Mouse (Mus musculus): ENCODE data around the gene Ercc6l. TPM values are rescaled to one million over a fixed set of nuclear protein-coding genes. Genes with fewer than 3 reads are reported as not detected.

Gene Ercc6l
- polyA plus RNA-seq, 1 experiment from 2014 or later: 4.2 TPM

- no peak for TF ChIP-seq CTCF (IDR thresholded peaks at IDR 0.05; ENCODE audit: low read depth)
- Histone ChIP-seq H3K4me1 (replicated peaks; ENCODE audit: insufficient read depth, low read length) (no peaks in the 10 kb centered on the region), H3K4me2 (ENCODE audit: low read length) (no peak overlapping the region), H3K9ac (ENCODE audit: low read depth, low read length) (no peak overlapping the region), H3K36me3 (ENCODE audit: insufficient read depth, low read length) (no peaks in the 10 kb centered on the region), H3K4me3 (replicated peaks; ENCODE audit: low read depth, low read length) (no peak overlapping the region), H3K27me3 (ENCODE audit: insufficient read depth, low read length) (no peaks in the 10 kb centered on the region), H3K9me3 (replicated peaks; ENCODE audit: low read length) (no peaks in the 10 kb centered on the region), H3K27ac (no peak overlapping the region)
- no peak for DNase-seq (ENCODE audit: low spot score)
- WGBS: 80% methylated on average over 5 of the region's 5 CpGs
- ATAC-seq (replicated peaks; ENCODE audit: low FRiP score, low read depth): no peak
These were observed 18.8 kb upstream of the Ercc6l start for GRCm38 (mm10) chrX:102175538-102176287.

- H3K4me3 ChIP-seq (replicated peaks; ENCODE audit: low read depth, low read length): no peak overlapping the region
- ATAC-seq (replicated peaks; ENCODE audit: low FRiP score, low read depth): no peak
- H3K36me3 ChIP-seq (ENCODE audit: insufficient read depth, low read length): no peaks in the 10 kb centered on the region
- no peaks in the 10 kb centered on the region for H3K9me3 ChIP-seq (replicated peaks; ENCODE audit: low read length)
- no peak for DNase-seq (ENCODE audit: low spot score)
- no peak overlapping the region for H3K27ac ChIP-seq
- no peaks in the 10 kb centered on the region for H3K27me3 ChIP-seq (ENCODE audit: insufficient read depth, low read length)
- H3K4me1 ChIP-seq (replicated peaks; ENCODE audit: insufficient read depth, low read length): no peaks in the 10 kb centered on the region
- no peak for TF ChIP-seq CTCF (IDR thresholded peaks at IDR 0.05; ENCODE audit: low read depth)
- WGBS: 75% methylated on average over 3 of the region's 3 CpGs
- no peak overlapping the region for H3K9ac ChIP-seq (ENCODE audit: low read depth, low read length)
- no peak overlapping the region for H3K4me2 ChIP-seq (ENCODE audit: low read length)
These were observed 14.0 kb upstream of the Ercc6l start for GRCm38 (mm10) chrX:102170900-102171299.

- TF ChIP-seq CTCF (IDR thresholded peaks at IDR 0.05; ENCODE audit: low read depth): no peak
- H3K4me3 ChIP-seq (replicated peaks; ENCODE audit: low read depth, low read length): no peak overlapping the region
These were observed 13.2 kb upstream of the Ercc6l start for GRCm38 (mm10) chrX:102170135-102170534.

GRCm38 (mm10) chrX:102169724-102170123 is 12.8 kb upstream of the Ercc6l start:
- TF ChIP-seq CTCF (IDR thresholded peaks at IDR 0.05; ENCODE audit: low read depth): no peak
- DNase-seq (ENCODE audit: low spot score): no peak
- WGBS: 59% methylated on average over 1 of the region's 1 CpGs

More at GRCm38 (mm10) chrX:102170135-102170534, 13.2 kb upstream of the Ercc6l start:
- H3K9ac ChIP-seq (ENCODE audit: low read depth, low read length): no peak overlapping the region
- no peaks in the 10 kb centered on the region for H3K27me3 ChIP-seq (ENCODE audit: insufficient read depth, low read length)
- H3K36me3 ChIP-seq (ENCODE audit: insufficient read depth, low read length): no peaks in the 10 kb centered on the region
- DNase-seq (ENCODE audit: low spot score) (no peak), ATAC-seq (replicated peaks; ENCODE audit: low FRiP score, low read depth) (no peak)
- WGBS: 54% methylated on average over 3 of the region's 3 CpGs
- no peaks in the 10 kb centered on the region for H3K9me3 ChIP-seq (replicated peaks; ENCODE audit: low read length)
- H3K4me1 ChIP-seq (replicated peaks; ENCODE audit: insufficient read depth, low read length): no peaks in the 10 kb centered on the region
- no peak overlapping the region for H3K27ac ChIP-seq
- no peak overlapping the region for H3K4me2 ChIP-seq (ENCODE audit: low read length)

GRCm38 (mm10) chrX:102166986-102167385 is 10.1 kb upstream of the Ercc6l start:
- no peaks in the 10 kb centered on the region for H3K4me1 ChIP-seq (replicated peaks; ENCODE audit: insufficient read depth, low read length)
- ATAC-seq (replicated peaks; ENCODE audit: low FRiP score, low read depth) (no peak), DNase-seq (ENCODE audit: low spot score) (no peak)
- H3K27me3 ChIP-seq (ENCODE audit: insufficient read depth, low read length): no peaks in the 10 kb centered on the region
- no peak for TF ChIP-seq CTCF (IDR thresholded peaks at IDR 0.05; ENCODE audit: low read depth)
- H3K27ac ChIP-seq: no peak overlapping the region
- 37% methylated on average over 6 of the region's 6 CpGs for WGBS
- H3K36me3 ChIP-seq (ENCODE audit: insufficient read depth, low read length): no peaks in the 10 kb centered on the region
- no peak overlapping the region for H3K4me2 ChIP-seq (ENCODE audit: low read length)
- no peak overlapping the region for H3K9ac ChIP-seq (ENCODE audit: low read depth, low read length)
- no peaks in the 10 kb centered on the region for H3K9me3 ChIP-seq (replicated peaks; ENCODE audit: low read length)
- H3K4me3 ChIP-seq (replicated peaks; ENCODE audit: low read depth, low read length): no peak overlapping the region

More at GRCm38 (mm10) chrX:102169724-102170123, 12.8 kb upstream of the Ercc6l start:
- H3K36me3 ChIP-seq (ENCODE audit: insufficient read depth, low read length): no peaks in the 10 kb centered on the region
- H3K4me1 ChIP-seq (replicated peaks; ENCODE audit: insufficient read depth, low read length): no peaks in the 10 kb centered on the region
- no peaks in the 10 kb centered on the region for H3K27me3 ChIP-seq (ENCODE audit: insufficient read depth, low read length)
- H3K4me3 ChIP-seq (replicated peaks; ENCODE audit: low read depth, low read length): no peak overlapping the region
- H3K4me2 ChIP-seq (ENCODE audit: low read length): no peak overlapping the region
- H3K27ac ChIP-seq: no peak overlapping the region
- no peaks in the 10 kb centered on the region for H3K9me3 ChIP-seq (replicated peaks; ENCODE audit: low read length)
- no peak for ATAC-seq (replicated peaks; ENCODE audit: low FRiP score, low read depth)
- H3K9ac ChIP-seq (ENCODE audit: low read depth, low read length): no peak overlapping the region

GRCm38 (mm10) chrX:102166521-102166920 is 9.6 kb upstream of the Ercc6l start:
- no peak for TF ChIP-seq CTCF (IDR thresholded peaks at IDR 0.05; ENCODE audit: low read depth)
- H3K4me1 ChIP-seq (replicated peaks; ENCODE audit: insufficient read depth, low read length): no peaks in the 10 kb centered on the region
- WGBS: 51% methylated on average over 5 of the region's 5 CpGs
- DNase-seq (ENCODE audit: low spot score): no peak
- no peak overlapping the region for H3K9ac ChIP-seq (ENCODE audit: low read depth, low read length)
- no peak overlapping the region for H3K4me3 ChIP-seq (replicated peaks; ENCODE audit: low read depth, low read length)
- no peak for ATAC-seq (replicated peaks; ENCODE audit: low FRiP score, low read depth)
- H3K9me3 ChIP-seq (replicated peaks; ENCODE audit: low read length): no peaks in the 10 kb centered on the region
- no peak overlapping the region for H3K27ac ChIP-seq
- no peaks in the 10 kb centered on the region for H3K36me3 ChIP-seq (ENCODE audit: insufficient read depth, low read length)
- H3K4me2 ChIP-seq (ENCODE audit: low read length): no peak overlapping the region
- no peaks in the 10 kb centered on the region for H3K27me3 ChIP-seq (ENCODE audit: insufficient read depth, low read length)
